Mouse (Mus musculus) MEL (cell line): Measurements from ENCODE around the gene Gm11111. TPM values are rescaled to one million over a fixed set of nuclear protein-coding genes. Genes with fewer than 3 reads are reported as not detected.

Experiments used
- DNase-seq: peaks from one replicate; pipeline ENCODE4 v3.0.0; 2011; ENCODE audit warnings: low read depth, low spot score
- H3K27ac ChIP-seq: 2 replicates; pipeline ENCODE4 v1.5.1; 2012; ENCODE audit warnings: low read depth, mild to moderate bottlenecking, control low read depth, low read length, moderate library complexity; ENCODE audit not compliant: control insufficient read depth
- H3K27me3 ChIP-seq, 2 experiments: fragments of 150-350 bp in 1 of 2; sonication (generic) in 1 of 2; 2 replicates each; pipeline ENCODE4 v1.6.1; 2012; ENCODE audit warnings: low read length in 2 of 2, mild to moderate bottlenecking in 2 of 2, improper control_type of control experiment in 1 of 2, moderate library complexity in 1 of 2; ENCODE audit not compliant: insufficient read depth in 2 of 2, control insufficient read depth in 1 of 2
- H3K36me3 ChIP-seq, 2 experiments: 2 replicates each; pipeline ENCODE4 v1.6.1; 2012 to 2014; ENCODE audit warnings: low read length in 2 of 2, improper control_type of control experiment in 1 of 2, inconsistent platforms in 1 of 2, mild to moderate bottlenecking in 1 of 2; ENCODE audit not compliant: insufficient read depth in 2 of 2, control insufficient read depth in 1 of 2
- H3K4me1 ChIP-seq, 2 experiments: fragments of 150-350 bp in 1 of 2; sonication (generic) in 1 of 2; 2 replicates each; pipeline ENCODE4 v1.6.1; 2012; ENCODE audit warnings: low read length in 2 of 2, improper control_type of control experiment in 1 of 2, mild to moderate bottlenecking in 1 of 2; ENCODE audit not compliant: insufficient read depth in 2 of 2, control insufficient read depth in 1 of 2
- H3K4me3 ChIP-seq, 2 experiments: fragments of 150-350 bp in 1 of 2; sonication (generic) in 1 of 2; 2 replicates each; pipeline ENCODE4 v1.5.1; 2012; ENCODE audit warnings: low read depth in 2 of 2, low read length in 2 of 2, mild to moderate bottlenecking in 2 of 2, moderate library complexity in 2 of 2, control low read depth in 1 of 2, improper control_type of control experiment in 1 of 2; ENCODE audit not compliant: control insufficient read depth in 1 of 2, insufficient read depth in 1 of 2
- H3K79me2 ChIP-seq: 2 replicates; pipeline ENCODE4 v1.6.1; 2012; ENCODE audit warnings: mild to moderate bottlenecking, low read length, moderate library complexity; ENCODE audit not compliant: control insufficient read depth, poor library complexity, insufficient read depth
- H3K9ac ChIP-seq: 2 replicates; pipeline ENCODE4 v1.6.1; 2012; ENCODE audit warnings: low read depth, mild to moderate bottlenecking, control low read depth, low read length, moderate library complexity; ENCODE audit not compliant: control insufficient read depth, poor library complexity, severe bottlenecking
- H3K9me3 ChIP-seq: fragments of 150-350 bp; sonication (generic); replicated peaks from 2 replicates; pipeline ENCODE4 v1.6.1; 2012; ENCODE audit warnings: mild to moderate bottlenecking, low read length, improper control_type of control experiment, moderate library complexity; ENCODE audit not compliant: insufficient read depth
- CHD2 ChIP-seq: IDR thresholded peaks from 2 replicates; pipeline ENCODE4 v1.6.1; 2011; ENCODE audit warnings: low read length, improper control_type of control experiment
- CTCF ChIP-seq, 3 experiments: IDR thresholded peaks in 2 of 3; conservative IDR thresholded peaks in 1 of 3; 2 replicates each; pipeline ENCODE4 v1.5.1; 2011 to 2012; ENCODE audit warnings: low read length in 3 of 3, low read depth in 2 of 3, mild to moderate bottlenecking in 2 of 3, improper control_type of control experiment in 1 of 3, inconsistent platforms in 1 of 3, mixed read lengths in 1 of 3, moderate library complexity in 1 of 3; ENCODE audit not compliant: control insufficient read depth in 1 of 3, insufficient read depth in 1 of 3, poor library complexity in 1 of 3, severe bottlenecking in 1 of 3
- E2F4 ChIP-seq: IDR thresholded peaks from 2 replicates; pipeline ENCODE4 v1.6.1; 2011; ENCODE audit warnings: low read depth, low read length, improper control_type of control experiment, borderline replicate concordance
- ELF1 ChIP-seq: IDR thresholded peaks from 2 replicates; pipeline ENCODE4 v1.6.1; 2014; ENCODE audit warnings: low read depth, mild to moderate bottlenecking, inconsistent platforms, low read length, improper control_type of control experiment, moderate library complexity
- EP300 ChIP-seq, 2 experiments: IDR thresholded peaks; 2 replicates each; pipeline ENCODE4 v1.6.1; 2011; ENCODE audit warnings: improper control_type of control experiment in 2 of 2, low read length in 2 of 2, low read depth in 1 of 2, mild to moderate bottlenecking in 1 of 2
- GABPA ChIP-seq: IDR thresholded peaks from 2 replicates; pipeline ENCODE4 v1.6.1; 2012; ENCODE audit warnings: low read depth, mild to moderate bottlenecking, inconsistent platforms, low read length, improper control_type of control experiment, moderate library complexity
- GATA1 ChIP-seq: IDR thresholded peaks from 2 replicates; pipeline ENCODE4 v1.6.1; 2011; ENCODE audit warnings: low read depth, low read length, improper control_type of control experiment
- KAT2A ChIP-seq: conservative IDR thresholded peaks from 2 replicates; pipeline ENCODE4 v1.6.1; 2012; ENCODE audit warnings: low read depth, low read length, improper control_type of control experiment, inconsistent platforms
- MEF2A ChIP-seq: IDR thresholded peaks from 2 replicates; pipeline ENCODE4 v1.6.1; 2014; ENCODE audit warnings: low read depth, mild to moderate bottlenecking, inconsistent platforms, low read length, improper control_type of control experiment; ENCODE audit not compliant: poor library complexity, insufficient replicate concordance, severe bottlenecking; ENCODE audit errors: extremely low read depth
- MYB ChIP-seq: IDR thresholded peaks from 2 replicates; pipeline ENCODE4 v1.6.1; 2011; ENCODE audit warnings: mild to moderate bottlenecking, low read depth, low read length, improper control_type of control experiment
- MYC ChIP-seq: IDR thresholded peaks from 2 replicates; pipeline ENCODE4 v1.6.1; 2011; ENCODE audit warnings: low read depth, mild to moderate bottlenecking, low read length, improper control_type of control experiment, moderate library complexity
- NRF1 ChIP-seq: IDR thresholded peaks from 2 replicates; pipeline ENCODE4 v1.6.1; 2014; ENCODE audit warnings: low read depth, mild to moderate bottlenecking, inconsistent platforms, low read length, improper control_type of control experiment, moderate library complexity; ENCODE audit not compliant: poor library complexity, insufficient read depth, severe bottlenecking
- POLR2A ChIP-seq, 2 experiments: IDR thresholded peaks; 2 replicates each; pipeline ENCODE4 v1.6.1; 2011 to 2012; ENCODE audit warnings: low read length in 2 of 2, mild to moderate bottlenecking in 2 of 2, control low read depth in 1 of 2, improper control_type of control experiment in 1 of 2, low read depth in 1 of 2, moderate library complexity in 1 of 2; ENCODE audit not compliant: control insufficient read depth in 1 of 2, insufficient read depth in 1 of 2, poor library complexity in 1 of 2
- POLR2AphosphoS5 ChIP-seq: IDR thresholded peaks from 2 replicates; pipeline ENCODE4 v1.6.1; 2012; ENCODE audit warnings: low read depth, borderline replicate concordance, mild to moderate bottlenecking, inconsistent platforms, low read length, moderate library complexity, mixed read lengths
- SMC3 ChIP-seq: IDR thresholded peaks from 2 replicates; pipeline ENCODE4 v1.6.1; 2011; ENCODE audit warnings: low read depth, low read length, improper control_type of control experiment
- TAL1 ChIP-seq: IDR thresholded peaks from 2 replicates; pipeline ENCODE4 v1.6.1; 2012; ENCODE audit warnings: mild to moderate bottlenecking, inconsistent platforms, low read length, moderate library complexity, mixed read lengths
- TBP ChIP-seq: IDR thresholded peaks from 2 replicates; pipeline ENCODE4 v1.8.0; 2011; ENCODE audit warnings: low read depth, low read length, improper control_type of control experiment
- TCF12 ChIP-seq: IDR thresholded peaks from 2 replicates; pipeline ENCODE4 v1.6.1; 2014; ENCODE audit warnings: low read depth, mild to moderate bottlenecking, inconsistent platforms, low read length, improper control_type of control experiment, moderate library complexity
- USF2 ChIP-seq, 2 experiments: IDR thresholded peaks; 2 replicates each; pipeline ENCODE4 v1.6.1; 2011 to 2012; ENCODE audit warnings: improper control_type of control experiment in 2 of 2, low read length in 2 of 2, borderline replicate concordance in 1 of 2, inconsistent platforms in 1 of 2, low read depth in 1 of 2, mild to moderate bottlenecking in 1 of 2; ENCODE audit not compliant: insufficient read depth in 1 of 2
- ZC3H11A ChIP-seq: IDR thresholded peaks from 2 replicates; pipeline ENCODE4 v1.6.1; 2012; ENCODE audit warnings: low read depth, mild to moderate bottlenecking, inconsistent platforms, low read length, improper control_type of control experiment
- ZMIZ1 ChIP-seq: IDR thresholded peaks from 2 replicates; pipeline ENCODE4 v1.6.1; 2012; ENCODE audit warnings: low read depth, mild to moderate bottlenecking, inconsistent platforms, low read length, improper control_type of control experiment, moderate library complexity
- ZNF384 ChIP-seq: IDR thresholded peaks from 2 replicates; pipeline ENCODE4 v1.6.1; 2012; ENCODE audit warnings: low read depth, mild to moderate bottlenecking, inconsistent platforms, low read length, improper control_type of control experiment
- polyA plus RNA-seq, 2 experiments: library from polyadenylated mRNA; stranded (reverse) in 1 of 2; unstranded in 1 of 2; fragments of >175 nt in 1 of 2; fragments of >200 nt in 1 of 2; gene quantifications; 2 replicates each; pipeline versions ENCODE4 v1.2.1 to v1.2.4; 2012; ENCODE audit warnings: low replicate concordance in 2 of 2, low read depth in 1 of 2; ENCODE audit not compliant: insufficient read length in 2 of 2, insufficient read depth in 1 of 2, missing spikeins in 1 of 2
- total RNA-seq: library from RNA; depleted of rRNA; stranded (reverse); fragments of 300-350 nt; gene quantifications from 2 replicates; pipeline ENCODE4 v1.2.3, GENCODE M21; 2012

Gm11111 gene
- total and polyA plus RNA-seq, 3 experiments = not detected

GRCm38 (mm10) chr5:98562806-98563205 is 10.3 kb downstream of the Gm11111 start:
- TF ChIP-seq TCF12 (no peak), NRF1 (no peak), ELF1 (no peak), EP300 (IDR thresholded peaks at IDR 0.05; ENCODE audit: low read depth in 1 of 2, low read length in 2 of 2) (no peak), TAL1 (no peak), SMC3 (no peak), KAT2A (no peak), GABPA (no peak), ZC3H11A (no peak), CTCF (IDR thresholded peaks at IDR 0.05 in 2 of 3, conservative IDR thresholded peaks at IDR 0.05 in 1 of 3; ENCODE audit: control insufficient read depth in 1 of 3, insufficient read depth in 1 of 3, low read depth in 2 of 3, low read length in 3 of 3, poor library complexity in 1 of 3, severe bottlenecking in 1 of 3) (no peak), MEF2A (no peak), POLR2A (IDR thresholded peaks at IDR 0.05; ENCODE audit: control insufficient read depth in 1 of 2, insufficient read depth in 1 of 2, low read depth in 1 of 2, low read length in 2 of 2, poor library complexity in 1 of 2) (no peak), ZNF384 (no peak), TBP (no peak), CHD2 (no peak), MYC (no peak), POLR2AphosphoS5 (no peak), E2F4 (no peak), ZMIZ1 (no peak), GATA1 (no peak)

DNA sequence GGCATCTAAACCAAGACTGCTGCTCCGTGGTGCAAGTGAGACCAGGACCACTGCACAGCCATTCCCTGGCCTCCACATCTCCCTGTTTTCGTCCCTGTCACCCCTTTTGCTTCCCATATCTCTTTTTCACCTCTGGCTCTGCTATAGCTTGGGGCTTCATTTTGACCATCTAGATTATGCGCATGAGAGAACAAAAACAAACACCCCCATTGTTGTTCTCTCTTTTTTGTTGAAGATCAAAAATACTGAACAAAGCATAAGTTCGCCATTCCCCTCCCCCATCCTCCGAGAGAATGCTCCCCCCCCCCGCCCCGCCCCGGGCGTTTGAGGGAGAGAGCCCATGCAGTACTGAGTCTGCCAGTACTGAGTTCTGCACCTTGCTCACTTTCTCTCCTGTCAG is 11.3 kb downstream of the Gm11111 start:
- H3K4me1 ChIP-seq = no peaks in the 10 kb centered on the region
- no peak overlapping the region for H3K9ac ChIP-seq
- TF ChIP-seq MYB = no peak
- TF ChIP-seq GATA1 = no peak
- TF ChIP-seq ZMIZ1 = no peak
- TF ChIP-seq USF2 (IDR thresholded peaks at IDR 0.05; ENCODE audit: borderline replicate concordance in 1 of 2, insufficient read depth in 1 of 2, low read depth in 1 of 2, low read length in 2 of 2) = no peak
- TF ChIP-seq MYC = no peak
- H3K4me3 ChIP-seq = no peak overlapping the region
- no peak overlapping the region for H3K27ac ChIP-seq
- H3K27me3 ChIP-seq = no peaks in the 10 kb centered on the region
- DNase-seq = no peak
- no peaks in the 10 kb centered on the region for H3K9me3 ChIP-seq
- H3K79me2 ChIP-seq = no peaks in the 10 kb centered on the region
- H3K36me3 ChIP-seq = no peaks in the 10 kb centered on the region

More at GRCm38 (mm10) chr5:98562806-98563205, 10.3 kb downstream of the Gm11111 start:
- H3K9ac ChIP-seq = no peak overlapping the region
- DNase-seq = no peak
- H3K4me1 ChIP-seq = no peaks in the 10 kb centered on the region
- H3K27ac ChIP-seq = no peak overlapping the region
- no peaks in the 10 kb centered on the region for H3K36me3 ChIP-seq
- H3K4me3 ChIP-seq = no peak overlapping the region
- no peaks in the 10 kb centered on the region for H3K9me3 ChIP-seq
- no peaks in the 10 kb centered on the region for H3K27me3 ChIP-seq
- H3K79me2 ChIP-seq = no peaks in the 10 kb centered on the region
